Mouse (Mus musculus) embryonic facial prominence, embryonic 14.5 days (tissue): ENCODE data around the gene Snx12. TPM values are rescaled to one million over a fixed set of nuclear protein-coding genes. Genes with fewer than 3 reads are reported as not detected.

Source experiments
- ATAC-seq: fragments of 200-750 bp; cut with Nextera tagmentation; 2 replicates; pipeline ENCODE4 v1.8.0; 2017; ENCODE audit warnings: low read depth, moderate number of reproducible peaks, moderate TSS enrichment
- DNase-seq: peaks from one replicate; pipeline ENCODE4 v3.0.0-alpha.2; 2015; ENCODE audit warnings: low spot score
- H3K27ac ChIP-seq: fragments of 300-500 bp; sonication (generic); replicated peaks from 2 replicates; pipeline ENCODE4 v1.5.1; 2014; ENCODE audit warnings: low read depth, mild to moderate bottlenecking, low read length, moderate library complexity
- H3K27me3 ChIP-seq: fragments of 300-500 bp; sonication (generic); replicated peaks from 2 replicates; pipeline ENCODE4 v1.6.1; 2014; ENCODE audit warnings: low read length; ENCODE audit not compliant: control insufficient read depth, insufficient read depth
- H3K36me3 ChIP-seq: fragments of 300-500 bp; sonication (generic); 2 replicates; pipeline ENCODE4 v1.6.1; 2014; ENCODE audit warnings: low read length, mixed read lengths; ENCODE audit not compliant: control insufficient read depth, insufficient read depth
- H3K4me1 ChIP-seq: fragments of 300-500 bp; sonication (generic); 2 replicates; pipeline ENCODE4 v1.6.1; 2014; ENCODE audit warnings: antibody characterized with exemption, low read length; ENCODE audit not compliant: control insufficient read depth, insufficient read depth
- H3K4me2 ChIP-seq: fragments of 300-500 bp; sonication (generic); 2 replicates; pipeline ENCODE4 v1.6.1; 2014; ENCODE audit warnings: low read depth, mild to moderate bottlenecking, low read length, moderate library complexity, mixed read lengths
- H3K4me3 ChIP-seq: fragments of 300-500 bp; sonication (generic); 2 replicates; pipeline ENCODE4 v1.5.1; 2014; ENCODE audit warnings: low read depth, mild to moderate bottlenecking, low read length
- H3K9ac ChIP-seq: fragments of 300-500 bp; sonication (generic); 2 replicates; pipeline ENCODE4 v1.6.1; 2014; ENCODE audit warnings: low read depth, mild to moderate bottlenecking, low read length, moderate library complexity, mixed read lengths
- H3K9me3 ChIP-seq: fragments of 300-500 bp; sonication (generic); 2 replicates; pipeline ENCODE4 v1.6.1; 2016; ENCODE audit warnings: low read length; ENCODE audit not compliant: control insufficient read depth
- WGBS: fragments of 180-500 bp; shearing (Covaris S2); extraction: QIAGEN DNeasy Blood & Tissue Kit; methylation state at CpG from one replicate; pipeline ENCODE4 v1.1.7; 2014; 5-methylcytosine and 5-hydroxymethylcytosine counted together
- polyA plus RNA-seq: library from polyadenylated mRNA; unstranded; fragments of >200 nt; fragmentation: Nextera tagmentation; extraction: Ambion mirVana; gene quantifications from 2 replicates; pipeline ENCODE4 v1.2.1, GENCODE M21; 2014

Snx12 gene
- polyA plus RNA-seq, 1 experiment from 2014 or later = 42.1 TPM

GRCm38 (mm10) chrX:101163739-101164138 lies 58.6 kb downstream of the Snx12 start:
- no peak overlapping the region for H3K4me2 ChIP-seq
- WGBS = 64% methylated on average over 2 of the region's 2 CpGs
- ATAC-seq = no peak

GRCm38 (mm10) chrX:101163278-101163677 lies 59.1 kb downstream of the Snx12 start:
- Histone ChIP-seq H3K4me2 (no peak overlapping the region), H3K9ac (no peak overlapping the region), H3K36me3 (no peaks in the 10 kb centered on the region), H3K27me3 (peaks cover 3% of the 10 kb centered on the region), H3K4me3 (no peak overlapping the region), H3K4me1 (no peaks in the 10 kb centered on the region), H3K27ac (no peak overlapping the region), H3K9me3 (no peaks in the 10 kb centered on the region)
- 70% methylated on average over 3 of the region's 3 CpGs for WGBS
- ATAC-seq (no peak), DNase-seq (no peak)

More at GRCm38 (mm10) chrX:101163739-101164138, 58.6 kb downstream of the Snx12 start:
- Histone ChIP-seq H3K9ac (no peak overlapping the region), H3K4me3 (no peak overlapping the region), H3K36me3 (no peaks in the 10 kb centered on the region), H3K27me3 (peaks cover 3% of the 10 kb centered on the region), H3K27ac (no peak overlapping the region), H3K9me3 (no peaks in the 10 kb centered on the region), H3K4me1 (no peaks in the 10 kb centered on the region)
- DNase-seq = no peak

- no peak overlapping the region for H3K4me2 ChIP-seq
- no peaks in the 10 kb centered on the region for H3K36me3 ChIP-seq
- no peak for DNase-seq
- no peak for ATAC-seq
- H3K27me3 ChIP-seq = peaks cover 3% of the 10 kb centered on the region
- H3K4me3 ChIP-seq = no peak overlapping the region
- H3K27ac ChIP-seq = no peak overlapping the region
- no peaks in the 10 kb centered on the region for H3K9me3 ChIP-seq
- no peaks in the 10 kb centered on the region for H3K4me1 ChIP-seq
- no peak overlapping the region for H3K9ac ChIP-seq
- 84% methylated on average over 3 of the region's 3 CpGs for WGBS
Measured at GRCm38 (mm10) chrX:101162532-101162931, 59.8 kb downstream of the Snx12 start.

GRCm38 (mm10) chrX:101157488-101157887 lies 64.9 kb downstream of the Snx12 start:
- 84% methylated on average over 2 of the region's 2 CpGs for WGBS
- H3K9ac ChIP-seq = no peak overlapping the region
- peaks cover 3% of the 10 kb centered on the region; the same call in 1 of the 2 replicates for H3K27me3 ChIP-seq
- no peak overlapping the region for H3K4me2 ChIP-seq
- DNase-seq = no peak
- no peak overlapping the region for H3K27ac ChIP-seq
- no peak overlapping the region for H3K4me3 ChIP-seq
- no peaks in the 10 kb centered on the region for H3K4me1 ChIP-seq
- no peaks in the 10 kb centered on the region for H3K36me3 ChIP-seq
- ATAC-seq = no peak
- H3K9me3 ChIP-seq = no peaks in the 10 kb centered on the region

GRCm38 (mm10) chrX:101156369-101156768 lies 66.0 kb downstream of the Snx12 start:
- H3K36me3 ChIP-seq = no peaks in the 10 kb centered on the region
- H3K4me3 ChIP-seq = no peak overlapping the region
- ATAC-seq = no peak
- H3K4me2 ChIP-seq = no peak overlapping the region
- WGBS = 34% methylated on average over 5 of the region's 5 CpGs
- H3K27ac ChIP-seq = no peak overlapping the region
- H3K9me3 ChIP-seq = no peaks in the 10 kb centered on the region
- peaks cover 3% of the 10 kb centered on the region; the same call in 1 of the 2 replicates for H3K27me3 ChIP-seq
- H3K4me1 ChIP-seq = no peaks in the 10 kb centered on the region
- DNase-seq = peak; percentile 53
- H3K9ac ChIP-seq = no peak overlapping the region

GRCm38 (mm10) chrX:101147506-101147905 lies 74.9 kb downstream of the Snx12 start:
- Histone ChIP-seq H3K9ac (no peak overlapping the region), H3K4me2 (no peak overlapping the region), H3K4me1 (no peaks in the 10 kb centered on the region), H3K36me3 (no peaks in the 10 kb centered on the region), H3K4me3 (no peak overlapping the region), H3K27ac (no peak overlapping the region), H3K9me3 (no peaks in the 10 kb centered on the region), H3K27me3 (no peaks in the 10 kb centered on the region)
- 65% methylated on average over 5 of the region's 5 CpGs for WGBS
- no peak for ATAC-seq
- DNase-seq = no peak

- WGBS = 39% methylated on average over 12 of the region's 12 CpGs
- Histone ChIP-seq H3K36me3 (no peaks in the 10 kb centered on the region), H3K27me3 (no peaks in the 10 kb centered on the region), H3K4me1 (no peaks in the 10 kb centered on the region), H3K27ac (no peak overlapping the region), H3K4me3 (peak overlapping the region; percentile 19; the same call in 1 of the 2 replicates), H3K4me2 (peak overlapping the region; percentile 29; the same call in 1 of the 2 replicates), H3K9ac (no peak overlapping the region), H3K9me3 (no peaks in the 10 kb centered on the region)
- ATAC-seq (peak; percentile 63; the same call in 1 of the 2 replicates), DNase-seq (peak; percentile 50)
Measured at GRCm38 (mm10) chrX:101131992-101132791, 90.2 kb downstream of the Snx12 start.

- Histone ChIP-seq H3K27ac (no peak overlapping the region), H3K36me3 (no peaks in the 10 kb centered on the region), H3K9ac (no peak overlapping the region), H3K9me3 (no peaks in the 10 kb centered on the region), H3K4me3 (no peak overlapping the region), H3K27me3 (no peaks in the 10 kb centered on the region), H3K4me2 (no peak overlapping the region), H3K4me1 (no peaks in the 10 kb centered on the region)
- DNase-seq (peak; percentile 63), ATAC-seq (0 out of 2 replicates have a peak, but pooled peaks have one; percentile 58)
- 29% methylated on average over 7 of the region's 7 CpGs for WGBS
Measured at GRCm38 (mm10) chrX:101131001-101131400, 91.4 kb downstream of the Snx12 start.

- Histone ChIP-seq H3K36me3 (no peaks in the 10 kb centered on the region), H3K4me1 (no peaks in the 10 kb centered on the region), H3K4me3 (no peak overlapping the region), H3K9ac (no peak overlapping the region), H3K27me3 (no peaks in the 10 kb centered on the region), H3K27ac (no peak overlapping the region), H3K9me3 (no peaks in the 10 kb centered on the region), H3K4me2 (no peak overlapping the region)
- no peak for DNase-seq
- 74% methylated on average over 2 of the region's 2 CpGs for WGBS
- no peak for ATAC-seq
Measured at GRCm38 (mm10) chrX:101128559-101128958, 93.8 kb downstream of the Snx12 start.
